Mouse (Mus musculus) telencephalon, adult 2 months (tissue): ENCODE results near the gene Usp31.

Experiments
- DNase-seq: peaks from one replicate; pipeline ENCODE4 v3.0.0-alpha.2; 2011; ENCODE audit warnings: low read depth, low spot score

The Usp31 gene

GRCm38 (mm10) chr7:121660705-121661104 is 46.3 kb downstream of the Usp31 start:
- no peak for DNase-seq

DNA sequence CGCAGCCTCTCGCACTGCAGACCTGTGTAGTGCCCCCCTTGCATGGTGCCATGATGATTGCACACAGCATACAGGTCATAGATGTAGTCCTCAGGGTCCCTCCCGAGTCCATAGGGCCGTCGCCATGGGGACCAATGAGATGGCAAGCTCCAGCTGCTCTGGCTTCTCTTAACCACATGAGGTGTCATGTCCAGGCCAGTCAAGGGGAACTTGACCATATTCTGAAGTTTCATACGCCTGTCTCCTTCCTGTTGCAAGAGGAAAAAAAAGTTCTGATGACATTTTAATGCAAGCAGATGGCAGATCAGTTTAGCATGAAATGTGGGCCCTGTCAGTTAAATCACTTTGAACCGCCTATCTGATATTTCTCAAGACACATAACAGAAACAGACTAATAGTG is 48.2 kb downstream of the Usp31 start:
- DNase-seq = no peak

DNA sequence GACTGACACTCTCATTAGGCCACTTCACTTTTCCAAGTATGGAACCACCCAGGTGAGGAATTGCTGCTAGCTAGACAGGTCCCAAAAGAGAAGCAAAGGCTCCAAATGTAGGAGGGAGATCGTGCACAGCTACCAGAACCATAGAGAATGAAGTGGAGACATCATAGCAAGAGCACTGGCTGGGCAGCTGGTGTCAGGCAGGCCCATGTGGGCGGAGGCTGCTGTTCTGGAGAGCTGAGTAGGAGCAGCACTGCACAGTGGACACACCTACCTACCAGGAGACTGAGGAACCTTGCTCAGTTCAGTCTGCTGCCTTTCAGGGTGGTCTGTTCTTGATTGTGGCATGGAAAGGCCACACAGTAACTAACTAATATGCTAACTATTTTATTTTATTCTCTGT is 52.4 kb downstream of the Usp31 start:
- DNase-seq = no peak

DNA sequence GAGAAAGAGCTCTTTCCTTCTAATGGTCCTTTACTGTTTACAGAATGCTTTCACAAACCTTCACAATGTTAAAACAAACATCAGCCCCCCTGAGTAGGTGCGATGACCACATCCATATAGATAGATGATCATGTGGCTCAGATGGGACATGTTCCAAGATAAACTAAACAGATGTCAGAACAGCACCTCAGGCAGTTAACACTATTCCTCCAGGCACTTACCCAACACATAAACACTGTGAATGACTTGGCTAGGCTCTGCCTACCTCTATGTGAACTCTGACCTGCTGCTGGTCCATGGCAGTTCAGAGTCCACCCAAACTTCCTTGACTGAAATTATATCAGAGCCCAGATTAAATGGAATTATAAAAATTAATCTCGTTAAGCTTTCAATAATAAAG is 54.4 kb downstream of the Usp31 start:
- no peak for DNase-seq

- DNase-seq = peak; percentile 74
Observed at GRCm38 (mm10) chr7:121650724-121651123, 56.3 kb downstream of the Usp31 start.

DNA sequence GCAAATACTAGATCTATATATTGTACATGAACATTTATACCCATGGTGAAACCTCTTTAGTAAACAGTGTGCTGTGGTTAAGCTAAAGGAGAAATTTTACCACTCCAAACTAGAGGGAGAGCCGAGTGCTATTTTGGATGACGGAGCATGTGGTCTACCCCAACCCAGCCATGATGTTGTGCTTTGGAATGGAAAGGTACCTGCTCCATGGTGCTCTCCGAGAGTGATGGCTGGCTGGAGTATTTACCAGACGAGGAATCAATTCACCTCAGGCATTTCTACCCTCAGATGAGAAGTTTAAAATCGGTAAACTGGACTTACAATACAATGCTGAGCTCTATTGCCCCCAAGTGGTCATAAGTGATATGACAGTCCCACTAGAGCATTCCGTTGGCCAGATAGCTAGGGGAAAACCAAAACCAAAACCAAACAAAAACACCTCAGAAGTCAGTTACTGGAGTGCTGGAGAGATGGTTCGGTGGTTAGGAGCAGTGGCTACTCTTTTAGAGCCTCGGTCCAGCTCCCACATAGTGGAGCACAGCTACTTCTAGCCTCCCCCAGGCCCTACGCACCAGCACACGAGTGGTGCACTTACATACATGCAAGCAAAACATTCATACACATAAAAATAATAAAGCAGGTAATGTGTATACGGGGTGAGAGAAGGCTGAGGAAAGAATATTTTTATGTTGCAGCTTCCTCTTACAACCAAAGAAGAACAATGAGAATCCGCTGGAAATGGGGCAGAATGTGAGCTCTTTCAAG is 65.9 kb downstream of the Usp31 start:
- no peak for DNase-seq

DNA sequence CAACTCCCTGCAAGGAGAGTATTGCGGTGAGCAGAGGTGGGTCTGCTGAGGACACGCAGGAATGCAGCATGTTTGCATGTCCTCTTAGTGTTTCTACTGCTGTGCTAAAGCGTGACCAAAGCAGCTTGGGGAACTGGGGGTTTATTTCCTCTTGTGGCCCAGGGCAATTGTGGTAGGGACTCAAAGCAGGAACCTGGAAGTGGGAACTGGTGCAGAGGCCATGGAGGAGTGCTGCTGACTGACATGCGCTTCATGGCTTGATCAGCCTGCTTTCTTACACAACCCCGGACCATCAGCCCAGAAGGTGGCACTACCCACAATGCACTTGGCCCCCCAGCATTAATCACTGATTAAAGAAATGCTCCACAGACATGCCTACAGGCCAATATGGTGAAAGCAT is 70.3 kb downstream of the Usp31 start:
- no peak for DNase-seq

DNA sequence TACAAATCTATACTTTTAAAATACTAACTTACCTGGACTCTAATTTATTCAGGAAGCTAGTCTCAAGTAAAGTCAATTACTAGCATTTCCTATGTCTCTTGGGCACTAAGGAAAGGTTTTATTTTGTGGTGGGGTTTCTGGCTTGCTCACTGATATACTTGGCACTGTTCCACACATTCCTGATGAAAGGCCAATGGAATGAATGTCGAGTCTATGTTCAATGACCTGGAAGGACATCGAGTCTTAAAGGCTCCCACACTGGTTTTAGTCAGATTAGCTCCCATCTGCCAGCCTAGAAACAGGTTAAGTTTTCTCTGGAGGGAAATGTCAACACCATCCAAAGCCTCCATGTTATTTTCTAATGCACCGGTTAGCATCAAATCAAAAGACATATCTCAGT is 72.8 kb downstream of the Usp31 start:
- DNase-seq = no peak

DNA sequence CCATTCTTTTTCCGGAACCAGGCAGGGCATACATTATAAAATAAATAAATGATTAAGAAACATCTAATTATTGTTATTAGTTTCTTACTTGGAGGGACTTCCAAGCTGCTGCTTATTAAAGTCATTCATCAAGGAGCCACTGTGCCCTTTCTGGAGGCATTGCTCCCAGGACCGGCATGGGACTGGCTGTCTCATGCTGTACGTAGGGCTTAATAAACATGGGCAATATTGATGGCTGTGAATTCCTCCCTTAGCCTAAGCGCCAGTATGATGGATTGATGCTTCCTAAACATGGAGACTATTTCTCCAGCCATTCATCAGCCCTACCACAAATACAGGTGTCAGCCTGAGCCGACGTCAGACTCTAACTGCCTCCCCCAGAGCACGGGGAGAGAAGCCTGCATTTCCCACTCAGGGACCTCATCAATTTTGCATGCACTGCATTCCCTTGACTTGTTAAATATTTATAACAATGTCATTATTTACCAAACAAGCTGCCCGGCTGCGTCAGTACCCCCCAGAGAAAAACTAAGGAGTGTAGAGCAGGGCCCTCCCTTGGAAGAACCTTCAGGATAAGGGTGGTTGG is 84.1 kb downstream of the Usp31 start:
- no peak for DNase-seq

DNA sequence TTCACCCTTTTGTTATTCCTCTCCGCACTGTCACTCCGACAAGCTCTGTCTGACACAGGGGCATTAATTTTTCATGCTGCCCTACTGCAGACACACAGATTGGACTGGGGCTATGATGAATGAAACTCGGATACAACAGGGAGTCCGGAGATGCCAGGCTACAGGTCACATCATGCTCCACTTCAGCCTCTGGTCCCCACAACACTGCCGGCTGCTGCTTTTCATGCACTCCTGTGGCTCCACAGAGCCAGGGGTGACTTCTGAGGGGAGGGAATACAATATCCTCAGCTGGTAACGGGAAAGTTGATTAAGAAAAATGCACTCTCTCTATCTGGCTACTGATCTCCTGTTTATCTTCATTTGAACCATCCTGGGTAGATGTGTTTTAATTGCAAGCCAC is 84.6 kb downstream of the Usp31 start:
- DNase-seq = no peak

DNA sequence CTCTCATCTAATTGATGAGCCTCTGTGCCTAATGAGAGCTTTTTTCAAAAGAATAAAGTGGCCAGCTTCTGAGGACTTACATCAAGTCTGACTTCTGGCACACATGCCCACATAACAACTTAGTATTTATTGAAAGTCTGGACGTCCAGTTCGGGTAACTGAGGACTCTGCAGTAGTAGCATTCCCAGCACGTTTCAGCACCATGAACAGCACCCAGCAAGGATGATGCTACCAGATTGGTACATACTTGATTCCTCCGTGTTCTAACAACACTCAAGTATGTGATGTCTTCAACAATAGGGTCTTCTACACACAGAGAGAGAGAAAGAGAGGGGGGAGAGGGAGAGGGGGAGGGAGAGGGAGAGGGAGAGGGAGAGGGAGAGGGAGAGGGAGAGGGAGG is 105.4 kb downstream of the Usp31 start:
- no peak for DNase-seq

GRCm38 (mm10) chr7:121596401-121596800 is 110.7 kb downstream of the Usp31 start:
- no peak for DNase-seq

GRCm38 (mm10) chr7:121595496-121595895 is 111.6 kb downstream of the Usp31 start:
- DNase-seq = peak; percentile 15

DNA sequence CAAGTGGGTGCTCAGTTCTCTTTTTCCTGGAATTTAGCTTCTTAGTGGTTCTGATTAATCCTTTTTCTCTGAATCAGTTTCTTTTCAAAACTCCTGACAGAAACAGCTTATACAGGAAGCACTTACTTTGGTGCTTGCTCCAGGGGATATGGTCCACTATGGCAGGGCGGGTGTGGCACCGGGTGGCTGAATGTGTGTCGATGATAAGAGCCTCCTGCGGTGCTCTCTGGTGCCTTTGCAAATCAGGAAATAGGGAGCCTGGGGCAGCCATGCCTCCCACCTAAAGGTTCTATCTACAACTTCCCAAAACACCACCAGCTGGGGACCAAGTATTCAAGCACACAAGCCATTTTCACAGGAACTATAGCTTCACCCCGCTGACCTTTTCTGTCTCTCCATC is 112.0 kb downstream of the Usp31 start:
- no peak for DNase-seq

- DNase-seq = no peak
Observed at GRCm38 (mm10) chr7:121594623-121595022, 112.4 kb downstream of the Usp31 start.
